Mouse (Mus musculus): ENCODE data around the gene Noxred1. TPM values are rescaled to one million over a fixed set of nuclear protein-coding genes. Genes with fewer than 3 reads are reported as not detected.

Gene Noxred1
- polyA plus RNA-seq, 1 experiment = 0.08 TPM

DNA sequence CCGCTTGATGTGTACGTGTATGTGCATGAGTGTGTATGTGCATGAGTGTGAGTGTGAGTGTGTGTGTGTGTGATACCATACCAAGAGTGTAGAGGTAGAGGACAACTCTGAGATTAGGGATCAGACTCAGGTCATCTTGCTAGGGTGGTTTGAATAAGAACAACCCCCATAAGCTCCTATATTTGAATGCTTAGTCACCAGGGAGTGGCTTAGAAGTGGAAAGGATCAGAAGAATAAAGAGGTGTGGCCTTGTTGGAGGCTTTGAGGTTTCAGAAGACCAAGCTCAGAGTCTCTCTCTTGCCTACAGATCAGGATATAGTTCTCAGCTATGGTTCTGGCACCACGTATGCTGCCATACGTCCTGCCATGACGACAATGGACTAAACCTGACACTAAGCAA lies 18.1 kb upstream of the Noxred1 start:
- TF ChIP-seq GATA1 (IDR thresholded peaks at IDR 0.05; ENCODE audit: low read length) = no peak

DNA sequence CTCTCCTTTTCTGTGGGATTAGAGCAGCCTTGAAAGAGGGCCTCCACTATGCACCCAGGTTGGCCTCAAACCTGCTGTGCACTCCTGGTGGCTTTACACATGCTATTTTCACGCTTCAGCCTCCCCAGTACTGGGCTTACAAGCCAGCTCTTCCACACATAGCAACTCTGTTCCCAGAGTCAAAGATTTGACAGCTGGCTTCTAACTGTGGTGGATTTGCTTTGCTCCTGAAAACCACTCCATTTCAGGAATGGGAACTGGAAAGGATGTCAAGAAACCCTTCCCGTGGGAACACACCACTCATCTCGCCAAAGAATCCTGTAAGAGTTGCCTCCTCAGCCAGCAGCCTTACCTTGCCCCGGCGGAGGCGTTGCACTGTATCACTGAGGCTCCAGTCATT lies 15.3 kb upstream of the Noxred1 start:
- TF ChIP-seq GATA1 (IDR thresholded peaks at IDR 0.05; ENCODE audit: low read length) = no peak

DNA sequence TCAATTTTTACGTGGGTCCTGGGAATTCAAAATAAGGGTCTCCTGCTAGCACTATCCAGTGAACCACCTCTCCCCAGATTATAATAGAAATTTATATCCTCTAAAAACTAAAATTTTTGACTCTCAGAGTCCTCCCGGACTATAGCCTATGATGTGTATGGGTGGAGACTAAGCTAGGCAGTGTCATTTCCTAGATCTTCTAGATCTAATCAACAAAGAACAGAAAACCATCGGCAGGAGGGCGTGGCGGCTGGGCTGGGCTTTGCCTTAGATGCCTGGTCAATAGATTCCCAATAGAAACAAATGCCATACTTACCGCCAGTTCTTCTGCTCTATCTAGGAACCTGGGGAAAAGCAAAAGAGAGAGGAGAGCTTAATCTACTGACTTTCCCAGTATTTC lies 11.6 kb upstream of the Noxred1 start:
- no peak for TF ChIP-seq GATA1 (IDR thresholded peaks at IDR 0.05; ENCODE audit: low read length)

DNA sequence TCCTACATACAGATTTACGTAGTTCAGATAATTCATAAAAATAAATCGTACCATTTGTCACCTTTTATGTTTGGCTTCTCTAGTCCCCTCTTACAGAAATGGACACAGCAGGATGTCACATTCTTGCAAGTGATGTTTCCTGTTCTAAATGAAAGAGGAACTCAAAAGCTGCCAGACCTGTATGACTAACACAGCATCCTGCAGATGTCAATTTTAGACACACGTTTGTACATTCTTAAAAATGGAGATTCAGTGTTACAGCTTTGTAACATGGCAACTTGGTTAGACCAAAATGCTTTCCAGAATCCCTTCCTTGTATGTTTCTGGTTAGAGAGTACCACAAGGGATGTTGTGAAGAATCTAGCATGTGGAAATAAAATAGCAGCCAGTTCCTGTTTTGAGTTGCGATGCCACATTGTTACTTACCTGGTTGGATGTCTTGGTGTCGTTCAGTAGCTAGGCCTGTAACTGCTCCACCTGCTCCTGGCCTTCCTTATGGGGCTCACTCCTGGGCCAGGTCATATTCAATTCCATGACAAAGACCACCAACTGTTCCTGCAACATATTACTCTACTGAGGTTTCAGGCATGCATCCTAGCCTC lies 1.5 kb downstream of the Noxred1 start:
- TF ChIP-seq GATA1 (IDR thresholded peaks at IDR 0.05; ENCODE audit: low read length) = no peak

DNA sequence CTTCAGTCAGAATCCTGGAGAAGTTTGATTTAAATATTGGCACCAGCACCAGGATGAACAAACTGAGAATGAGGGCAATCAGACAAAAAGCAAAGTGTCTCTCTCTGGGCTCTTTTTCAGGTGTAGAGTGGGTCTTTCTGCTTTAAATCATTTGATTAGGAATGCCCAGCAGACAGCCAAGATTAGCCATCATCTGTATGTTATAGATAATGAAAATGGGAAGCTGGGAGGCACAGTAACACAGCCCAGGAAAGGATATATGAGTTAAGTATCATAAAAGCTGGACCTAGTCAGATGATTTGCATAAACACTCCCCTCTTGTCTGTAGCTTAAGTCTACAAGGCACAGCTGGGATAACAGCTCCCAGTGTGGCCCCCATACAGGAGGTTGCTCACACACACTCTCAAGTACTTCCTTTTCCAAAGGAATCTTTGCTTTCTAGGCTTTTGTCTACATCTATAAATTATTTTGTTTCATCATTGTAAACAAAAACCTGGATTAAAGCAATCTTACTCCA lies 8.1 kb downstream of the Noxred1 start:
- no peak for TF ChIP-seq GATA1 (IDR thresholded peaks at IDR 0.05; ENCODE audit: low read length)

DNA sequence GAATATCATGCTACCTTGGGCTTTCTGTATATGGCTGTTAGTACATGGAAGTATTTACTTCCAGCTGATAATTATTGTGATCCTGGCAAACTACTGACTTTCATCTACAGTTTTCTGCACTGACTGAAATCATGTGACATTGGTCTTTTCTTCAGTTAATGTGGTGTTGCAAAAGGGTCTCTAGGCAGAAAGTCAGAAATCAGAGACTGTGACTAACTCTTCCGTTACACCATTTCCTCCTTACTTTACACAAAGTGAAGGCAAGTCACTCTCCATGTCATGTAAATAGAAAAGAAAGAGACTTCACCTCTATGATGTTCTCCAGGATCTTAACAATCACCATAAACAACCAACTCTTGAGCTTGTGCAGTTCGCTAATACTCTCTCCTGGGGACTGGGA lies 8.9 kb downstream of the Noxred1 start:
- TF ChIP-seq GATA1 (IDR thresholded peaks at IDR 0.05; ENCODE audit: low read length) = no peak

DNA sequence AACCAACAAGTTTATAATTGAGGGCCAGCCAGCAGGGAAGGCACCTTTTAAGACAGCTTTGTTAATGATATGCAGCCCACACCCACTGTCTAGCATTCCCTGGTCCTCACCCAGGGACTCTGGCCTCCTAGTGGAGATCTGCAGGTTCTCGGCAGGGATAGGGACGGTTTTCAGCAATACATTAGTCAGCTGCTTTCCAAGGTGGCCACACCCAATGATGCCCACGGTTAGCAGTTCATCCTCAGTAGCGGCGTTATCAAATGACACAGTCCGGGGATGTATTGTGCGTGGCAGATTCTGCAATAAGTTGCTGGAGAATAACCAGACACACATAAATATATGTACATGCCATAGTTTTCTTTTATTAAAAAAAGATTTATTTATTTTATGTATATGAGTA lies 11.7 kb downstream of the Noxred1 start:
- no peak for TF ChIP-seq GATA1 (IDR thresholded peaks at IDR 0.05; ENCODE audit: low read length)

DNA sequence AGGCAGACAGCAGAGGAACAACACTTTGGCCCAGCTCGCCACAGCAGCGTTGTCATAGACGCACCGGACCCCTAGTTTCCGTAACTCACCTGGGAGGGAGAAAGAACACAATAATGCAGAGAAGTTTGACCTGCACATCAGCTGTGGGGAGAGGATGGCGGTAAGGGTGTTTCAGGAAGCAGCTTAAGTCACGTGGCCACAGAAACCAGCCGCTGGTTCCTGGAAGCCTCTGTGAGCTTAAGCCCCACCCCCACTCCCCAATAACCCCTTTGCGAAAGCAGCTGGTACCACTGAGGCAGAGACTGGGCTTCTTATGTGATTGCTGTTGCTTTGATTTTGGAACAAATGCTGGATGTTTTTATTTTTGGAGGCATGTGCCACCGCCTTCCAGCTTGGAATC lies 13.6 kb downstream of the Noxred1 start:
- TF ChIP-seq GATA1 (IDR thresholded peaks at IDR 0.05; ENCODE audit: low read length) = no peak

DNA sequence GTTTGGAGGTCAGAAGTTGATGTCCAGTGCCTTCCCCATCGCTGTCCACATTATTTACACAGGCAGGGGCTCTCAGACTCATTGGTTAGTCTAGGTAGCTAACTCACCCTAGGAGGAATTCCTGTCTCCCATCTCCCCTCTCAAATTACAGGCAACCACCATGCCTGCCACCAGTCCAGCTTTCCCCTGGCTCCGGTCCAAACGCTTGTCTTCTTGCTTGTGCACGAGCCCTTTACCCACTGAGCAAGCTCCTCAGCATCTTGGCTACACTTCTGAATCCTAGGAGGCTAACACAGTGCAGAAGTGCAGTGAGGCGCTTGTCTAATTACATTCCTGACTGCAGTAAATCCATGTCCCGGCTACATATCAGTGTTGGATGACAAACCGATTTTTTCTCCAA lies 19.2 kb downstream of the Noxred1 start:
- TF ChIP-seq GATA1 (IDR thresholded peaks at IDR 0.05; ENCODE audit: low read length) = no peak

DNA sequence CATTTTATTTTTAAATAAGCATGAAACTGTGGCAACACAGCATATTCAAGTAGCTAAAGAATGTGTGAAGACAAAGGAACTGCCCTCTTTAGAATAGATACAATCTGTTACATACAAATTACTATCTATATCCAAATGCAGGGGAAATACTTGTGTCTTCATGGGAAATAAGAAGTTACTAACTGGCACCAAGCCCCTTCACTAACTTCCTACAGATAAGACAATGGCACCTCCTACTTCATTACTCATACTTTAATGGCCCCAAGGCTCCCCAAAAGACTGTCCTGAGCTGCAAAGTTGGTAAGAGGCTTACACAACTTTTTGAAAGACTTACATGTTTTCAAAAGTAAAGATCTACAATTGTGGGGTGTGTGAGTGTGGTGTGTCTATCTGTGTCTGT lies 20.9 kb downstream of the Noxred1 start:
- TF ChIP-seq GATA1 (IDR thresholded peaks at IDR 0.05; ENCODE audit: low read length) = no peak

DNA sequence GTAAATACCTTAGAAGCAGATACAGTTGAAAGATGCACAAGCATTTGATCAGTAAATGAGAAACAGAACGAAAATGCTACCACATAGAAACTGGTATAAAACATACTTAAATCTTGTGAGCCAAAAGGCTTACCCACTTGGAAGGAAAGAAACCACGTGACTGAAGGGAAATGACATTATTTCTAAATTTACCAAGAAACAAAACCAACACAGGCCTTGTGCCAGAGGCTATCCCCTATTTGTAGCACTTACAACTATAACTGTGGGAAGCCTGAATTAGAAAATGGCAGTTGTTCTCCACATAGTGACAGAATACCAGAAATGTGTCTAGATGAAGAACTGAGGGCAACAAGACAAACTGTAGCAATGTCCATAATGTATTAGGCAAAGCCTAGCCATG lies 22.5 kb downstream of the Noxred1 start:
- TF ChIP-seq GATA1 (IDR thresholded peaks at IDR 0.05; ENCODE audit: low read length) = no peak

DNA sequence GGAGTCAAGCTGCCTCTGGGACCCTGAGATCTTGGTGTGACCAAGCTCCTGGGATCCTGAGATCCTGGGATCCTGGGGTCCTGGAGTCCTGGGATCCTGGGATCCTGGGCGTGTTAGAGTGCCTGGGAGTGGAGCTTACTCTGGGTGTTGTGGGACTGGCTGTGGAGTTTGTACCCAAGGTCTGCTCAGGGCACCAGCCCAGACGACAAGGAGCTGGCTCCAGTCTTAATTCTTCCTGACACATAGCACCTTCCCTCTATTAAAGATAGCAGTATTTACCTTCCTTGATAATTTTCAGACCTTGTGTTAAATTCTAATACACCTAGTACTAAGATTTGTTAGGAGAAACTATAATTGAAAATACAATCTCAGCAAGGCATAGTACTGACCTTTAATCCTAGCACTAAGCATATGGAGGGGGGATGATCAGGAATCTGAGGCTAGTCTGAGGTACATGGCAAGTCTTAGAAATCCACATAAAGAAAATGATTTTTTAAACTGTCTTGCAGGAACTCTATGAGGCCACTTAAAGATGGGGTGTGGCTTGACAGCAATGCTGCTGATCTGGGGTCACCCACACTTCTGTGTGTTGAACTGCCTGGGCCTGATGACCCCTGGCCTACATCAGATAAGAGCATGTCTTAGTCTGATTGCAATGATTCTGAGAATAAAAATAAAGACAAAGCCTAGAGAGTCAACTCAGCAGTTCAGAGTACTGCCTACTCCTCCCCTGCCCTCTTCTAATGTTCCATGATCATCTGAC lies 25.5 kb downstream of the Noxred1 start:
- TF ChIP-seq GATA1 (IDR thresholded peaks at IDR 0.05; ENCODE audit: low read length) = no peak

DNA sequence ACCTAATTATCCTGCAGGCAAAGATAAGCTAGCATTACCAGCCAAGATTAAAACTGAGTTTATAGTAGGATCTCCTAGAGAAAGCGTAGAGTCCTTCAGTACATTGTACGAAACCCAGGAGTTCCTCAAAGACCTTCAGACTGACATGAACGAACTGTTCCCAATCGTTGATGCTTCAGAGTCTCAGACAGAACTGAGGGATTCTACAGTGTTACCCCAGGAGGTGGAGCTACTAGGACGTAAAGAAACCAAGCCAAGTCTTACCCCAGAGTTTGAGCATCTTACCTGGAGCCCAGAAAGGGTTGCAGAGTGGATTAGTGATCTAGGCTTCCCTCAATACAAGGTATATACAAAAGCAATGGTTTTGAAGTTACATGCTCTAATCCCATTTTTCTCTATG lies 36.8 kb downstream of the Noxred1 start:
- TF ChIP-seq GATA1 (IDR thresholded peaks at IDR 0.05; ENCODE audit: low read length) = no peak

DNA sequence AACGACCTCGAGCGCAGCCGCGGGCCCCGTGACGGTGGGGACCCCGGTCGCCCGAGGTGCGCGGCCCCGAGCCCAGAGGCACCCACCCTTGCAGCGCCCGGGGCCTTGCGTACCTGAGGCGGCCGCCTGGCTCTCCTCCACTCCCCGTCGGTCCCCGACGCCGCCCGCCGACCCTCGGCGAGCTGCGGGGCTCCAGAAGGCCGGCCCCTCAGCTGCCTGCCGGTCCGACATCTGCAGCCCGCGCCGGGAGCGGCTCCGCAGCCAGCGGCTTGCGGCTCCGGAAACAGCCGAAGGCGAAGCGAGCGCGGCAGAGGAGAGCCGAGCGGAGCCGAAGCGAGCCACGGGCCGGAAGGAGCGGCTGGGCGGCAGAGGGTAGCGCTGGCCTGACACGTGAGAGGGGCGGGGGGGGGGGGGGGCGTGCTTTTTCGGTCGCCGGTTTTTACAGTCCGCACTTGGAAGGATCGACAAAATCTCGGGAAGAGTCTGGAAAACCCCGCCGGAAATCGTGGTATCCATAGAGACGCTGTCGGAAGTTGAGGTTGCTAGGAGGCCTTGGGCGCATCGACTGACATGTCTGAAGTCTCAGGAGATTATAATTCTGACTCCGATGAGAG lies 38.5 kb downstream of the Noxred1 start, which contains the start of gene Tmed8:
TSS of gene Tmed8 (minus strand) at position 482 of the 614 bp plus-strand sequence.
- TF ChIP-seq GATA1 (IDR thresholded peaks at IDR 0.05; ENCODE audit: low read length) = no peak

DNA sequence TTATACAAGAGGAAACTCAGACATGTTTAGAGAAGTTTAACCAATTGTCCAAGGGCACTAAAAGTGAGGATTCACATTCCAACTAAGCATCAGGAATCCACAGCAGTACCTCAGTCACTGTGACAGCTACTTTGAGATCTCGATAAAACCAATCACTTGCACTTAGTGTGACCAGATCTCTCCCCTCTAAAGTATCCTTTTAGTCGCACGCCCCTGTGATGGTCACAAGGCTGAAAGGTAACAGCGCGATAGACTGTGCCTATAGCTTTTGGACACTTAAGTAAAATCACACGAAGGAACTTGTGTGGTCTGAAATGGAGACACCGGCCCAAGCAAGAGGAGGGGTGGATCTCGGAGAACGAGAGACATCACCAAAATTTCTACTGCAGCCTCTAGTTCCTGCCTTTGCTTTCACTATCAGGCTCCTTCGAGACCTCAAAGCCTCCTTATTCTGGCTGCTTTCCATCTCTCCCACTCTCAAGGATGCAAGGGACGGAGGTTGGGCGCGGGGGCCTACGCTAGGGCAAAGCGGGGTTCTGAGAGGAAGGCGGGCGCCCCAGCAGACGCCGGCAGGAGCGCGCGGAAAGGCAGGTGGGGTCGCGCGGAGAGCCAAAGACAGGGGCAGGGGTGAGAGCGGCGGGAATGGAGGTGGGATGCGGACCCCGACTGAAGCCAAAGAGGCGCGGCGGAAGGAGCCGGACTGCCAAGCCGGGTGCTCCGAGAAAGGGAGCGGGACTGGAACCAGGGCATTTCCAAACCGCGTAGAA lies 39.1 kb downstream of the Noxred1 start, which contains the start of gene Samd15:
TSS of gene Samd15 (plus strand) at position 518 of the 767 bp plus-strand sequence.
- TF ChIP-seq GATA1 (IDR thresholded peaks at IDR 0.05; ENCODE audit: low read length) = no peak

DNA sequence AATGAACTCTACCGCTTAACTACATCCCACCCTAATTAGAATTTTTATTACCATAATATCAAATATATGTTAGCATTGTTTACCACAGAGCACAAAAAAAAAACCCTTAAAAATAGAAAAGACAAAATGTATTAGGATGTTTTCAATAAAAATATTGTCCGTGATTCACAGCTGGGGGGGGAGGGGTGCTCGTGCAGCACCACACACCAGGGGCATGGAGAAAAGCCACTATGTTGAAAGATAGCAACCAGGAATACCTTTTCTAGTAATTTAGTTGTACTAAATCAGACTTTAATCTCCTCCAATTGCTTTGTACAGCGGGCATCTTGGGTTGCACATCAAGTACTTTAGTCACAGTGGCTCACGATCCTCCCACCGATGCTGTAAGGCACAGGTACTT lies 39.7 kb downstream of the Noxred1 start:
- TF ChIP-seq GATA1 (IDR thresholded peaks at IDR 0.05; ENCODE audit: low read length) = no peak
